Mouse (Mus musculus): Measurements from ENCODE around the gene Ccdc22. TPM values are rescaled to one million over a fixed set of nuclear protein-coding genes. Genes with fewer than 3 reads are reported as not detected.

The Ccdc22 gene
- polyA plus RNA-seq, 1 experiment from 2014 or later = 28.0 TPM

- ATAC-seq = no peak
- Histone ChIP-seq H3K27me3 (replicated peaks; ENCODE audit: control insufficient read depth, insufficient read depth, low read length) (no peaks in the 10 kb centered on the region), H3K9me3 (ENCODE audit: control insufficient read depth, low read length) (no peaks in the 10 kb centered on the region), H3K27ac (ENCODE audit: low read depth, low read length) (no peak overlapping the region), H3K4me2 (ENCODE audit: low read length) (no peak overlapping the region), H3K4me1 (ENCODE audit: control insufficient read depth, insufficient read depth, low read depth, low read length) (no peaks in the 10 kb centered on the region), H3K9ac (ENCODE audit: low read depth, low read length) (no peak overlapping the region), H3K4me3 (ENCODE audit: low read length) (no peak overlapping the region), H3K36me3 (ENCODE audit: control insufficient read depth, insufficient read depth, low read length) (peaks cover 2% of the 10 kb centered on the region; the same call in 1 of the 2 replicates)
- 97% methylated on average over 2 of the region's 2 CpGs for WGBS
These were observed 24.2 kb downstream of the Ccdc22 start for GRCm38 (mm10) chrX:7581151-7581550.

DNA sequence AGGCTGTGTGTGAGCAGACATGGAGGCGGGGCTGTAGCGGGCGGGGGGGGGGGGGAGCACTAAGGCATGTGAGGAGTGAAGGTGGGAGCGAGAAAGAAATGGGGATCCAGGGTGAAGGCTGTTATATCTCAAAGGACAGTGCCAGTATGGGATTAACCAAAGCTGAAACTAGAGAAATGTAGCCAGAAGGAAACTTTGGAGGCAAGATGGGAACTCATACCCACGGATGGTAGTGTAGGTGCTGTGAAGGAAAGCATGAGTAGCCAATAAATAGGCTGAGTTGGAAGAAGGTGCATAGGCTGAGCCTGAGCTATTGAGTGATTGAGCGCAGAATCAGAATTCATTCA lies 30.5 kb downstream of the Ccdc22 start:
- H3K4me1 ChIP-seq (ENCODE audit: control insufficient read depth, insufficient read depth, low read depth, low read length) = peaks cover 10% of the 10 kb centered on the region
- ATAC-seq = peak; percentile 28
- H3K27ac ChIP-seq (ENCODE audit: low read depth, low read length) = peak overlapping the region; percentile 89
- H3K4me3 ChIP-seq (ENCODE audit: low read length) = peak overlapping the region; percentile 61
- H3K4me2 ChIP-seq (ENCODE audit: low read length) = peak overlapping the region; percentile 54
- peak overlapping the region; percentile 51 for H3K9ac ChIP-seq (ENCODE audit: low read depth, low read length)
- 20% methylated on average over 5 of the region's 6 CpGs for WGBS
- H3K27me3 ChIP-seq (replicated peaks; ENCODE audit: control insufficient read depth, insufficient read depth, low read length) = no peaks in the 10 kb centered on the region
- no peaks in the 10 kb centered on the region for H3K36me3 ChIP-seq (ENCODE audit: control insufficient read depth, insufficient read depth, low read length)
- no peaks in the 10 kb centered on the region for H3K9me3 ChIP-seq (ENCODE audit: control insufficient read depth, low read length)

- peak within 1 kb of the TSS; percentile 71 for H3K4me2 ChIP-seq (ENCODE audit: low read length)
- peak; percentile 97 for ATAC-seq
- 18% methylated on average over 51 of the region's 65 CpGs for WGBS
- H3K4me3 ChIP-seq (ENCODE audit: low read length) = peak within 1 kb of the TSS; percentile 61
- H3K4me1 ChIP-seq (ENCODE audit: control insufficient read depth, insufficient read depth, low read depth, low read length) = peaks cover 10% of the 10 kb centered on the region
- no peaks in the 10 kb centered on the region for H3K9me3 ChIP-seq (ENCODE audit: control insufficient read depth, low read length)
- H3K27me3 ChIP-seq (replicated peaks; ENCODE audit: control insufficient read depth, insufficient read depth, low read length) = no peaks in the 10 kb centered on the region
- H3K36me3 ChIP-seq (ENCODE audit: control insufficient read depth, insufficient read depth, low read length) = no peaks in the 10 kb centered on the region
- H3K9ac ChIP-seq (ENCODE audit: low read depth, low read length) = peak within 1 kb of the TSS; percentile 79
- peak within 1 kb of the TSS; percentile 95 for H3K27ac ChIP-seq (ENCODE audit: low read depth, low read length)
These were observed 31.0 kb downstream of the Ccdc22 start, which contains the start of gene Ppp1r3f for GRCm38 (mm10) chrX:7574087-7574884. Gene Ppp1r3f (minus strand): TSS chrX:7574283.

DNA sequence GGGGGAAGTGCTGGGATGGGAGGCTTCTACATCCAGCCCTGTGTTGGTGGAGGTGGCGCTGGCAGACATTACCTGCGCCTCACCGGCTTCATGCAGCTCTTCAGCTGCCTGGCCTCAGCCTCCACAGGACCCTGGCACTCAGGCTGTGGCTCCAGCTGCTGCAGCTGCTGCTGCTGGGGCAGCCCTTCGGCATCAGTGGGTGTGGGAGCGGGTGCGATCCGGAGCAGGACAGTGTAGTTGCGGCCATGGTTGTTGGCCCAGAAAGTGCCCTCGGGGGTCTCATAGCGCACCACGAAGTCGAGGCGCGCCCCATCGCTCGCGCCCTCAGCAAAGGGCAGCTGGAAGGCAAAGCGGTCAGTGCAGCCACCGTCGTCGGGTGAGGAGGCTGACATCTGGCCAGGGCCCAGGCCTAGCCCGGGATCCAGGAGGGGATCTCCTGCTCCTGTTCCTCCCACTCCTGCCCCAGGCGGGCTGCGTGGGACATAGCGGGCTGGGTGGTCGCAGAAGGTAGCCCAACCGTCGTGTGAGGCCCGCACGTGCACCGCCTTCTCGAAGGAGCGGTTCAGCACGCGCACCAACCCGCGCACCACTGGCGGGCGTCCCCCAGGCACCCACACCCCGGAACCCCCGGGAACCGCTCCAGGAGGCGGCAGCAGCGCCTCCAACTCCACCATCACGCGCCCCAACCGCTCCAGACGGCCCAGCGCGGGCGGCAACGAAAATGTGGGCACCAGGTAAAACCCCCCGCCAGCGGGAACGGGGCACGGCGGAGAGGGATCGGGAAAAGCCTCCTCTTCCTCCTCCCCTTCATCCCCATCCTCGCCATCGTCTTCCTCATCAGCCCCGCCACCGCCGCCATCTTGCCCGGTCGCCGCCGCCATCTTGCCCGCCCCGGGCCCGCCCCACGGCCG lies 31.9 kb downstream of the Ccdc22 start, which contains the start of gene Foxp3:
Foxp3 (plus strand) TSS at position 469 of the 911 bp plus-strand sequence.
- H3K9ac ChIP-seq (ENCODE audit: low read depth, low read length) = peak within 1 kb of the TSS; percentile 79
- peak within 1 kb of the TSS; percentile 95 for H3K27ac ChIP-seq (ENCODE audit: low read depth, low read length)
- H3K9me3 ChIP-seq (ENCODE audit: control insufficient read depth, low read length) = no peaks in the 10 kb centered on the region
- peaks cover 10% of the 10 kb centered on the region for H3K4me1 ChIP-seq (ENCODE audit: control insufficient read depth, insufficient read depth, low read depth, low read length)
- H3K27me3 ChIP-seq (replicated peaks; ENCODE audit: control insufficient read depth, insufficient read depth, low read length) = no peaks in the 10 kb centered on the region
- H3K4me2 ChIP-seq (ENCODE audit: low read length) = peak within 1 kb of the TSS; percentile 71
- H3K4me3 ChIP-seq (ENCODE audit: low read length) = peak within 1 kb of the TSS; percentile 61
- H3K36me3 ChIP-seq (ENCODE audit: control insufficient read depth, insufficient read depth, low read length) = no peaks in the 10 kb centered on the region
- WGBS = 39% methylated on average over 42 of the region's 72 CpGs
- ATAC-seq = peak; percentile 65

DNA sequence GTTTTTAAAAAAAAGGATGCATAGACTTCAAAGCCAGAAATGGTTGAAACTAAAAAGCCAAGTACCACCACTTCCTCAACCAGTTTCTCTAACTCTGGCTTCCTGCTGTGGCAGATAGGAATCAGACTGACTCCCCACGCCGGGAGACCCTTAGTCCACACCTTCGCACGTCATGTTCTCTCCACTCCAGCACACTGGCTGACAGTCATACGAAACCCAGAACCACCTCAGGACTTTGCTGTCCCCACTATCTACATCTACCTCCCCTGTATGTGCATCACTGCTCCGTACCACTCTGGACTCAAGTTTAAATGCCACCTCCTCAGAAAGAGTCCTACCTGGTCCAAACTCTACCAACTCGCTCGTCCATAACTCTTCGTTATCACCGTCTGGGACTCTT lies 32.9 kb downstream of the Ccdc22 start:
- Histone ChIP-seq H3K36me3 (ENCODE audit: control insufficient read depth, insufficient read depth, low read length) (no peaks in the 10 kb centered on the region), H3K4me1 (ENCODE audit: control insufficient read depth, insufficient read depth, low read depth, low read length) (peaks cover 10% of the 10 kb centered on the region), H3K4me3 (ENCODE audit: low read length) (no peak overlapping the region), H3K9ac (ENCODE audit: low read depth, low read length) (no peak overlapping the region), H3K27ac (ENCODE audit: low read depth, low read length) (no peak overlapping the region), H3K9me3 (ENCODE audit: control insufficient read depth, low read length) (no peaks in the 10 kb centered on the region), H3K4me2 (ENCODE audit: low read length) (peak overlapping the region; percentile 71), H3K27me3 (replicated peaks; ENCODE audit: control insufficient read depth, insufficient read depth, low read length) (no peaks in the 10 kb centered on the region)
- no peak for ATAC-seq
- WGBS = 83% methylated on average over 10 of the region's 10 CpGs

DNA sequence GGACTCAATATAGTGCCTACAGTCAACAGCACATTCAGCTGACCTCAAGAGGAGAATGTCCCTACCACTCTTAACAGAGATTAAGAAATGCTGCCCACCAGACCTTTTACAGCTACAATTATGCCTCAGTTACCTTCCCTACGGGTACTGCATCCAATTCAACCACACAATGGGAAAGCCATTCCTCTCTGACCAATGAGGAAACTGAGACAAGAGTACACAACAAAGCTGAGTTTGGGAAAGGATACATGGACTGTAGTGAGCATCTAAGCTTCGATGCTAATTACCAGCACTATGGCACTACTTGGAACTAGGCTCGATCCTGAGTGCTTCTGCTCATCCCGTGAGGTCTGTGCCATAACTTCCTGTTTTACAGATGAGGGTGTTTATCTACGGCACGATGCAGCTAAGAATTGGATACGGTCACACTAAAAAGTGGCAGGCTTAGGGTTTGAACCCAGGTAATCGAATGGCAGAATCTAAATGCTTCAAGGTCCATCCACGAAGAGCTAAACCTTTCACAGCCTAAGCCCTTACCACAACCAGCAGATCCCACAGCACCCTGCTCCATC lies 33.7 kb downstream of the Ccdc22 start:
- H3K36me3 ChIP-seq (ENCODE audit: control insufficient read depth, insufficient read depth, low read length) = no peaks in the 10 kb centered on the region
- H3K9ac ChIP-seq (ENCODE audit: low read depth, low read length) = no peak overlapping the region
- peaks cover 10% of the 10 kb centered on the region for H3K4me1 ChIP-seq (ENCODE audit: control insufficient read depth, insufficient read depth, low read depth, low read length)
- no peak overlapping the region for H3K4me3 ChIP-seq (ENCODE audit: low read length)
- H3K4me2 ChIP-seq (ENCODE audit: low read length) = no peak overlapping the region; the same call in 1 of the 2 replicates
- 89% methylated on average over 9 of the region's 9 CpGs for WGBS
- no peak overlapping the region for H3K27ac ChIP-seq (ENCODE audit: low read depth, low read length)
- H3K27me3 ChIP-seq (replicated peaks; ENCODE audit: control insufficient read depth, insufficient read depth, low read length) = no peaks in the 10 kb centered on the region
- H3K9me3 ChIP-seq (ENCODE audit: control insufficient read depth, low read length) = no peaks in the 10 kb centered on the region
- ATAC-seq = no peak

DNA sequence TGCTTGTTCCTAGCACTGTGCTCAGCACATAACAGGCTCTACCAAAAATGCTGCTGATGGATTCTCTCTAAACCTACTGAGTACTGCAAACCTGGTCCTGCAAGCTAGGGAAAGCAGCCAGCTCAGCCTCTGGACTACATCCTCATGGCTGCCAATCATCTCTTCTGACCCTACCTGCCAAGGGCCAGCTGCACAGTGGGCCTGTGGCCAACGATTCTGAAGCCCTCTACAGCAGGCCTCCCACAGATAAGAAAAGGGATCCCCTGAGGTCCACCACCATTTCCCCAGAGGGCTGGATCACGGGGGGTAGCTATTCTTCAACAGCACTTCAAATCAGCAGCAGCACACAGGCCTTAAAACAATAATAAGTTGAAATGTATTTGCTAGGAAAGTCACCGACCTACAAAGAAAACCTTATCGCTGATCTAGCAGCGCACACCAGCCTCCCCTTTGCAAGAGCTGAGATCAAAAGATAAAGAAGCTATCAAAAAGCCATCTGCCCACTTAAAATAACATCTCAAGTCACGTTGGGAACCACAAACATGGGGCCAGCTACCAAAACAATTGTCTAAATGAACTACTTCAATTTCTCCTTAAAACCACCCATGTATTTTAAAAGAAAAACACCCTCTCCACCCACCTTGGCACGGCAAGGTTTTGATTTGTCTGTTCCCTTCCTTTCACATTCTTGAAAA lies 34.7 kb downstream of the Ccdc22 start:
- H3K27ac ChIP-seq (ENCODE audit: low read depth, low read length) = no peak overlapping the region
- H3K9ac ChIP-seq (ENCODE audit: low read depth, low read length) = no peak overlapping the region
- no peak overlapping the region for H3K4me3 ChIP-seq (ENCODE audit: low read length)
- H3K36me3 ChIP-seq (ENCODE audit: control insufficient read depth, insufficient read depth, low read length) = no peaks in the 10 kb centered on the region
- no peaks in the 10 kb centered on the region for H3K27me3 ChIP-seq (replicated peaks; ENCODE audit: control insufficient read depth, insufficient read depth, low read length)
- peaks cover 10% of the 10 kb centered on the region for H3K4me1 ChIP-seq (ENCODE audit: control insufficient read depth, insufficient read depth, low read depth, low read length)
- no peak overlapping the region for H3K4me2 ChIP-seq (ENCODE audit: low read length)
- no peaks in the 10 kb centered on the region; the same call in 1 of the 2 replicates for H3K9me3 ChIP-seq (ENCODE audit: control insufficient read depth, low read length)
- 55% methylated on average over 7 of the region's 7 CpGs for WGBS
- ATAC-seq = no peak

DNA sequence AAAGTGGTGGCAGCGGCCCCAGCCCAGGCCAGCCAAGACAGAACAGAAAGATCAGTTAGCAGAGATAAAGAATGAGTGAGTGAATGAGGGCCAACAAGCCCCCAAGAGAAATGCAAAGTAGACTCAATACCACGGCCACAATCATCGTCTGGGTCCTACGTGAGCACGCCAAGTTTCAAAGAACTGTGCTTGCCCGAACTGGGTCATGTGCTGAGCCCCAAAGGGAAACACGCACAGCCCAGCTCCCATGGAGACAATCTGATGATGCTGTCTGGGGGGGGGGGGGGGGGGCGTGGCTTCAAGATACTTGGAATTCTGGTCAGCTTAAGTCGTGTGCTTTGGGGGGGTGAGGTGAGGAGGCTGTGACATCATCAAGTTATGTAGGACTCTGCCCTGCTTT lies 37.8 kb downstream of the Ccdc22 start:
- H3K4me1 ChIP-seq (ENCODE audit: control insufficient read depth, insufficient read depth, low read depth, low read length) = peaks cover under 1% of the 10 kb centered on the region
- 84% methylated on average over 8 of the region's 9 CpGs for WGBS
- H3K4me2 ChIP-seq (ENCODE audit: low read length) = no peak overlapping the region
- no peak overlapping the region for H3K4me3 ChIP-seq (ENCODE audit: low read length)
- no peaks in the 10 kb centered on the region for H3K36me3 ChIP-seq (ENCODE audit: control insufficient read depth, insufficient read depth, low read length)
- no peaks in the 10 kb centered on the region; the same call in 1 of the 2 replicates for H3K9me3 ChIP-seq (ENCODE audit: control insufficient read depth, low read length)
- H3K27me3 ChIP-seq (replicated peaks; ENCODE audit: control insufficient read depth, insufficient read depth, low read length) = no peaks in the 10 kb centered on the region
- ATAC-seq = no peak
- H3K9ac ChIP-seq (ENCODE audit: low read depth, low read length) = no peak overlapping the region
- H3K27ac ChIP-seq (ENCODE audit: low read depth, low read length) = no peak overlapping the region
